Mouse (Mus musculus) megakaryocyte, embryonic 14.5 days (primary cell): ENCODE measurements around the gene Onecut3. TPM values are rescaled to one million over a fixed set of nuclear protein-coding genes. Genes with fewer than 3 reads are reported as not detected.

Experiments
- H3K27me3 ChIP-seq: replicated peaks from 2 replicates; pipeline ENCODE3; 2012; ENCODE audit warnings: inconsistent platforms
- H3K36me3 ChIP-seq: replicated peaks from 2 replicates; pipeline ENCODE3; 2012; ENCODE audit warnings: low read length, inconsistent platforms, mixed read lengths
- H3K4me1 ChIP-seq: 2 replicates; pipeline ENCODE4 v1.6.1; 2012; ENCODE audit warnings: inconsistent platforms
- H3K4me3 ChIP-seq: replicated peaks from 2 replicates; pipeline ENCODE3; 2012; ENCODE audit warnings: moderate library complexity, mild to moderate bottlenecking, inconsistent platforms
- H3K9me3 ChIP-seq: 2 replicates; pipeline ENCODE4 v1.6.1; 2012; ENCODE audit warnings: inconsistent platforms
- FLI1 ChIP-seq: IDR thresholded peaks from 2 replicates; pipeline ENCODE4 v1.6.1; 2012; ENCODE audit warnings: low read length, inconsistent platforms, mixed read lengths
- GATA1 ChIP-seq: IDR thresholded peaks from 3 replicates; pipeline ENCODE4 v1.6.1; 2012; ENCODE audit warnings: mixed read lengths, low read length, inconsistent platforms, borderline replicate concordance
- polyA plus RNA-seq: library from polyadenylated mRNA; stranded (reverse); fragments of >175 nt; gene quantifications from 2 replicates; pipeline ENCODE4 v1.2.3, GENCODE M21; 2012; ENCODE audit warnings: low replicate concordance; ENCODE audit not compliant: insufficient read depth

Gene Onecut3
- polyA plus RNA-seq, 1 experiment = not detected

- Histone ChIP-seq H3K36me3 (no peaks in the 10 kb centered on the region), H3K9me3 (no peaks in the 10 kb centered on the region), H3K4me3 (no peak overlapping the region), H3K27me3 (peaks cover 87% of the 10 kb centered on the region), H3K4me1 (peaks cover 56% of the 10 kb centered on the region)
- TF ChIP-seq FLI1 = no peak
- no peak for TF ChIP-seq GATA1
Observed at GRCm38 (mm10) chr10:80502291-80502690, 7.7 kb downstream of the Onecut3 start.

DNA sequence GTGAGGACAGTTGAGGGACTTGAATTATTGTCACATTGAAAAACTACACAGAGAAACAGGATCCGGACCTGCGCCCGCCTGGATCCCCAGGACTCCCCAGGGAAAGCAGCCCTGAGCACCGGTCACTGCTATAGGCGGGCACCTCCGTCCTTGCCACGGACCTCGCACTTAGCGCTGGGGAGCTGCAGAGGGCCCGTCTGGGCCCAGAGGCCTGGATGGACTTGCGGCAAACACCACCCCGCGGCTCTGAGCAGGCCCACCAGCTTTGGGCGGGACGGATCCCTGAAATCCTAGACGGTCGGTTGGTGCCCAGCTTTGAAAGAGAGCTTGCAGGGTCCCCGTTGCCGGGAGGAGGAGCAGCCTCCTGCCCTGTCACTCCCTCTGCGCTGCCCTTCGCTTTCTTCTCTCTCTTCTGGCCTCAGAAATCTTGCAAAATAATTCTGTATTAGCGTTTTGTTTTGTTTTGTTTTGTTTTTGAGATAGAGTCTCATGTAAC lies 8.2 kb downstream of the Onecut3 start:
- no peaks in the 10 kb centered on the region for H3K9me3 ChIP-seq
- peaks cover 51% of the 10 kb centered on the region for H3K4me1 ChIP-seq
- no peaks in the 10 kb centered on the region for H3K36me3 ChIP-seq
- TF ChIP-seq GATA1 = no peak
- H3K4me3 ChIP-seq = peak overlapping the region; percentile 50
- H3K27me3 ChIP-seq = peaks cover 87% of the 10 kb centered on the region

GRCm38 (mm10) chr10:80503599-80504220 lies 9.1 kb downstream of the Onecut3 start:
- H3K36me3 ChIP-seq = no peaks in the 10 kb centered on the region
- TF ChIP-seq FLI1 = no peak
- TF ChIP-seq GATA1 = no peak

GRCm38 (mm10) chr10:80504724-80505123 lies 10.1 kb downstream of the Onecut3 start:
- no peak for TF ChIP-seq GATA1
- no peak for TF ChIP-seq FLI1
- Histone ChIP-seq H3K4me1 (peaks cover 46% of the 10 kb centered on the region), H3K4me3 (no peak overlapping the region), H3K27me3 (peaks cover 82% of the 10 kb centered on the region), H3K9me3 (no peaks in the 10 kb centered on the region), H3K36me3 (no peaks in the 10 kb centered on the region)

More at GRCm38 (mm10) chr10:80503599-80504220, 9.1 kb downstream of the Onecut3 start:
- Histone ChIP-seq H3K9me3 (no peaks in the 10 kb centered on the region), H3K27me3 (peaks cover 85% of the 10 kb centered on the region), H3K4me1 (peaks cover 45% of the 10 kb centered on the region), H3K4me3 (peak overlapping the region; percentile 59)

GRCm38 (mm10) chr10:80506222-80506621 lies 11.6 kb downstream of the Onecut3 start:
- Histone ChIP-seq H3K4me3 (no peak overlapping the region), H3K36me3 (no peaks in the 10 kb centered on the region), H3K9me3 (no peaks in the 10 kb centered on the region), H3K27me3 (peaks cover 80% of the 10 kb centered on the region), H3K4me1 (peaks cover 50% of the 10 kb centered on the region)
- TF ChIP-seq GATA1 (no peak), FLI1 (no peak)

DNA sequence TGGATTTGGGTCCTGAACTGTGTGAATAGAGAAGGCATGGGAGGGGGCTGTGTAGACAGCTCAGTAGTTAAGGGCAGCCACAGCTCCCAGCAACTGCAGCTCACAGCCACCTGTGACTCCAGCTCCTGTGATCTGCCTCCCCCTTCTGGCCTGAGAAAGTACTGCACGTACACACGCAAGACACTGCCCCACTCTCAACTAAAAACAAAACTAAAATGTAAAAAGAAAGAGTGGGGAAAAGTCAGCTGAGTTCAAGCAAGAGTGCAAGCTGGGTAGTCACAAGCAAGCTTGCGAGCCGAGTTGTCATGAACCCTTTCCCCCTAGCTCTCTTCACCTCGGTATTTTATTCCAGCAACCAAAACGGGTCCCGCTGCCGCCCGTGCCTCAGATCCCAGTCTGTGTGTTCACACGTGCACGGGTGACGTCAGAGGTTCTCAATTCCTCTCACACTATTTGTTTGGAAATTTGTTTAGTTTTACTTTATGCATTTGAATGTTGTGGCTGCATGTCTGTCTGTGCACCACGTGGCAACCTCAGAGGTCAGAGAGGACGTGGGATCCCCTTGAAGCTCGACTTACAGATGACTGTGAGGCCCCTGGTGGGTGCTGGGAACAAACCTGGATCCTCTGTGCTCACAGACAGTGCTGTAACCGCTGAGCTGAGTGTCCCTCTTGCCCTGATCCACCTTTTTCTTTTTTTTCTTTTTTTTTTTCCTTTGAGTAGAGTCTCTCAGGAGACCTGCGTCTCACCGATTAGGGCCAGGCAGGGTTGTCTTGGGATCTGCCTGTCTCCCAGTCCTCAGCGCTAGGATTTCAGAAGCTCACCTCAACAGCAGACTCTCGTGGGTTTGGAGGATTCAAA lies 15.0 kb downstream of the Onecut3 start:
- TF ChIP-seq FLI1 = no peak
- TF ChIP-seq GATA1 = no peak
- Histone ChIP-seq H3K4me1 (peaks cover 34% of the 10 kb centered on the region), H3K4me3 (peak overlapping the region; percentile 91), H3K9me3 (peaks cover 9% of the 10 kb centered on the region), H3K36me3 (no peaks in the 10 kb centered on the region), H3K27me3 (peaks cover 82% of the 10 kb centered on the region)

DNA sequence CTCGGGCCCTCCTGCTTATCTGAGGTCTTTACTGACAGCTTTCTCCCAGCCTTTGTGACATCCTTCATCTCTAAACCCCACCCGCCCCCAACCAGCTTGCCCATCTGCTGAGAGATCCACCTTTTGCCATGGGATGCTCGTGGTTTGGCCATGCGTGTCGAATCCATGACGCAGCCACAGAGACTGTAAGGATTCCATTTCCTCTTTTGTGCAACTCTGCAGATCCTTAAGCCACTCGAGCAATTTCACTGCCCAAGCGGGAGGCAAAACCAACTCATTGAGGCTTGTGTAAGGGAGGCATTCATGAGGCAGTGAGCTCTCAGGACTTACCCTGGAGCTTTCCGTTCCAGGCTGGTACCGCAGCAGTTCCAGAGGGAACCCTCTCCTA lies 15.6 kb downstream of the Onecut3 start:
- Histone ChIP-seq H3K36me3 (no peaks in the 10 kb centered on the region), H3K4me1 (peaks cover 34% of the 10 kb centered on the region), H3K4me3 (peak overlapping the region; percentile 91), H3K9me3 (peaks cover 9% of the 10 kb centered on the region), H3K27me3 (peaks cover 84% of the 10 kb centered on the region)
- TF ChIP-seq FLI1 (no peak), GATA1 (no peak)

DNA sequence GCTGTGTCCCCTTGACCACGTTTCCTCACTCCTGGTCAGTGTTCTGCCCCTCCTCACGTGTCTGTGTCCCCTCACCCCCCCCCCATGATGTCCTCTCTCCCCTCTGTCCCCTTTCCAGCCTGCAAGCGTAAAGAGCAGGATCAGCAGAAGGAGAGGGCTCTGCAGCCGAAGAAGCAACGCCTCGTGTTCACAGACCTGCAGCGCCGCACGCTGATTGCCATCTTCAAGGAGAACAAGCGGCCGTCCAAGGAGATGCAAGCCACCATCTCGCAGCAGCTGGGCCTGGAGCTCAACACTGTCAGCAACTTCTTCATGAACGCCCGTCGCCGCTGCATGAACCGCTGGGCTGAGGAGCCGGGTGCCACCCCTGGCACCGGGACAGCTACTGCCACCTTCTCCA lies 19.1 kb downstream of the Onecut3 start:
- Histone ChIP-seq H3K27me3 (peaks cover 85% of the 10 kb centered on the region), H3K4me3 (no peak overlapping the region), H3K4me1 (peaks cover 27% of the 10 kb centered on the region), H3K36me3 (no peaks in the 10 kb centered on the region), H3K9me3 (peaks cover 9% of the 10 kb centered on the region)
- TF ChIP-seq FLI1 = no peak
- no peak for TF ChIP-seq GATA1

GRCm38 (mm10) chr10:80519287-80519686 lies 24.7 kb downstream of the Onecut3 start:
- H3K4me1 ChIP-seq = no peaks in the 10 kb centered on the region; the same call in 1 of the 2 replicates
- peaks cover 87% of the 10 kb centered on the region for H3K27me3 ChIP-seq
- TF ChIP-seq FLI1 = no peak
- no peak for TF ChIP-seq GATA1
- no peak overlapping the region for H3K4me3 ChIP-seq
- no peaks in the 10 kb centered on the region for H3K36me3 ChIP-seq
- peaks cover 29% of the 10 kb centered on the region for H3K9me3 ChIP-seq

- Histone ChIP-seq H3K9me3 (peaks cover 29% of the 10 kb centered on the region), H3K36me3 (no peaks in the 10 kb centered on the region), H3K4me3 (no peak overlapping the region), H3K27me3 (peaks cover 88% of the 10 kb centered on the region), H3K4me1 (no peaks in the 10 kb centered on the region; the same call in 1 of the 2 replicates)
- TF ChIP-seq FLI1 = no peak
- no peak for TF ChIP-seq GATA1
Observed at GRCm38 (mm10) chr10:80523299-80523698, 28.7 kb downstream of the Onecut3 start.
